Mouse (Mus musculus) liver, embryonic 18 days (tissue): ENCODE results near the gene Ndufa3. TPM values are rescaled to one million over a fixed set of nuclear protein-coding genes. Genes with fewer than 3 reads are reported as not detected.

Experiments used
- polyA plus RNA-seq: library from polyadenylated mRNA; depleted of rRNA; stranded (reverse); fragments of >200 nt; gene quantifications from 2 replicates; pipeline ENCODE4 v1.2.3, GENCODE M21; 2012; rRNA removed

The Ndufa3 gene
- 126 and 136 TPM in 2 replicates for polyA plus RNA-seq

DNA sequence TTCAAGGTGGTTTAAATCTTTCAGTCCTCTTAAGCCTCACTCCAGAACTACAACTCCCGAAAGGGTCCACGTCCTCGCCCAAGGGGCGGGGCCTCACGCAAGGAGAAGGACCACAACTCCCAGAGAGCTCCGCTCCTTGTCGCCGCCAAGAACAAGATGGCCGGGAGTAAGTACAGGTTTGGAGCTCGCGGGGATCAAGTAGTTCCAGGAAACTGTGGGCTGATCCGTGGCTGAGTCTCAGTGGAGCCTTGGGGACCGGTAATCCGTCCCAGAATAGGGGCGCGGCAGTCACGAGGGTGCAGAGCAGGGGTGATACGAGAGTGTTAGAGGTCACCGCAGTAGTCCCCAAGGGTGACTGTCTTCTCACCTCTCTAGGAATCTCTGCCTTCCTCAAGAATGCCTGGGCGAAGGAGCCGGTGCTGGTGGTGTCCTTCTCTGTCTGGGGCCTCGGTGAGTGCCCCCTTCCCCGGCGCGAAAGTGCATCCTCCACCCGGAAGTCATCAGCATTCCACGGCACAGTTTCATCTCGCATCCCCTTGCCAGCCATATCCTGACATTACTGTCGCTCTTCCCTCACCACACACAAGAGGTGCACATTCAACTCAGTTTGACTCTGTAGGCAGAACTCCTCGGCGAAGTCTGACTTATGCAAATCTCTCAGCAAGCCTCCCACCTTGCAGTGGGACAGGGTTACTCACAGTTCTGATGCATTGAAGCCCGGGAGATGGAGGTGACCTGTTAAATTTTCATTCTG, at the start of gene Ndufa3:
TSS of gene Ndufa3 (plus strand) at position 132 of the 754 bp plus-strand sequence.

DNA sequence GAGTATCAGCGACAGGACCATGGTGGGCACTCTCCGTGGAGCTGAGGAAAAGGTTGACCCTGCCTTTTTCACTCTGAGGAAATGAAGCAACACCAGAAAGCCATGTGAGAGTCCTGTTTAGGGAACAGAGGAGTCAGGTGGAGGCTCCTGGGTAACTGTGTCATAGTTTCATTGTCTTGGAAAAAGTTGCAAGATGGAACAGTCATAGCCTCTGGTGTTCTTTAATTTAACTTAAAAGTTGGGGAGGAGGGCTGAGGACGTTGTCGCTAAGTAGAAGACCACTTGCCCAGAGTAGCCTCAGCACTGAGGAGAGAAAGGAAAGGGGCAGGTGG, 1.1 kb upstream of the Ndufa3 start, which contains the start of gene Oscar:
TSS of gene Oscar (minus strand) at position 101 of the 332 bp plus-strand sequence.

GRCm38 (mm10) chr7:3629543-3630477, 12.6 kb downstream of the Ndufa3 start, which contains the start of the genes Tfpt and Prpf31:
TSS of gene Tfpt (minus strand) at chr7:3629929.
TSS of gene Prpf31 (plus strand) at chr7:3629985.

GRCm38 (mm10) chr7:3644672-3645487, 27.7 kb downstream of the Ndufa3 start, which contains the start of gene Cnot3:
TSS of gene Cnot3 (plus strand) at chr7:3645268.

GRCm38 (mm10) chr7:3665215-3666114, 48.3 kb downstream of the Ndufa3 start, which contains the start of gene Leng1:
TSS of gene Leng1 (minus strand) at chr7:3665840.

Other genes starting within 250 kb of the Ndufa3 start
- not detected in 2 replicates for gene Cacng8, start 226.7 kb upstream of the Ndufa3 start, polyA plus RNA-seq
- 0.04 TPM in 1 of 2 replicates, not detected in the other for gene Cacng6, start 193.2 kb upstream of the Ndufa3 start, polyA plus RNA-seq
- gene Tarm1, start 114.7 kb upstream of the Ndufa3 start, polyA plus RNA-seq: 0.73 and 0.77 TPM in 2 replicates
- gene Oscar, start 1.2 kb upstream of the Ndufa3 start, polyA plus RNA-seq: 0.06 and 0.09 TPM in 2 replicates
- 9.5 and 10.9 TPM in 2 replicates for gene Tfpt, start 12.6 kb downstream of the Ndufa3 start, polyA plus RNA-seq
- gene Prpf31, start 12.6 kb downstream of the Ndufa3 start, polyA plus RNA-seq: 17.0 and 18.2 TPM in 2 replicates
- gene Cnot3, start 27.9 kb downstream of the Ndufa3 start, polyA plus RNA-seq: 17.7 and 19.3 TPM in 2 replicates
- gene Leng1, start 48.5 kb downstream of the Ndufa3 start, polyA plus RNA-seq: 4.5 and 5.0 TPM in 2 replicates
- gene Tmc4, start 60.2 kb downstream of the Ndufa3 start, polyA plus RNA-seq: 7.6 and 7.8 TPM in 2 replicates
- gene Tsen34, start 75.5 kb downstream of the Ndufa3 start, polyA plus RNA-seq: 35.0 and 36.0 TPM in 2 replicates
- 12.2 and 15.6 TPM in 2 replicates for gene Mboat7, start 76.2 kb downstream of the Ndufa3 start, polyA plus RNA-seq
- gene Rps9, start 86.6 kb downstream of the Ndufa3 start, polyA plus RNA-seq: 1,543 and 1,939 TPM in 2 replicates
- gene Pirb, start 103.0 kb downstream of the Ndufa3 start, polyA plus RNA-seq: 12.1 and 18.7 TPM in 2 replicates
- 0.24 and 0.36 TPM in 2 replicates for gene Gm15448, start 208.3 kb downstream of the Ndufa3 start, polyA plus RNA-seq
- 2.2 TPM in 2 replicates for gene Pira2, start 227.7 kb downstream of the Ndufa3 start, polyA plus RNA-seq